Mouse (Mus musculus): ENCODE data around the gene Coq3. TPM values are rescaled to one million over a fixed set of nuclear protein-coding genes. Genes with fewer than 3 reads are reported as not detected.

Gene Coq3
- polyA plus RNA-seq, 1 experiment from 2014 or later, result 15.2 TPM

Other genes with a start within 250 kb of the Coq3 start
- gene Prdm13, start 193.7 kb upstream of the Coq3 start, polyA plus RNA-seq (2014; fragmentation: Nextera tagmentation; extraction: Ambion mirVana), result 0.40 and 0.64 TPM in 2 replicates
- gene Ccnc, start 152.0 kb upstream of the Coq3 start, polyA plus RNA-seq (2014; fragmentation: Nextera tagmentation; extraction: Ambion mirVana), result 71.7 and 73.7 TPM in 2 replicates
- 8.2 and 8.5 TPM in 2 replicates for gene Usp45, start 112.5 kb upstream of the Coq3 start, polyA plus RNA-seq (2014; fragmentation: Nextera tagmentation; extraction: Ambion mirVana)
- 23.8 and 25.2 TPM in 2 replicates for gene Tstd3, start 112.5 kb upstream of the Coq3 start, polyA plus RNA-seq (2014; fragmentation: Nextera tagmentation; extraction: Ambion mirVana)
- gene Pnisr, start 32.1 kb upstream of the Coq3 start, polyA plus RNA-seq (2014; fragmentation: Nextera tagmentation; extraction: Ambion mirVana), result 155 and 166 TPM in 2 replicates
- 29.6 and 31.2 TPM in 2 replicates for gene Faxc, start 51.7 kb downstream of the Coq3 start, polyA plus RNA-seq (2014; fragmentation: Nextera tagmentation; extraction: Ambion mirVana)